Mouse (Mus musculus): ENCODE measurements around the gene Wnt10a.
"Not testable (repeated sequence)": the region's sequence is repeated elsewhere in the genome, so short reads cannot be mapped to it uniquely, and the experiment has no call there.

Gene Wnt10a

DNA sequence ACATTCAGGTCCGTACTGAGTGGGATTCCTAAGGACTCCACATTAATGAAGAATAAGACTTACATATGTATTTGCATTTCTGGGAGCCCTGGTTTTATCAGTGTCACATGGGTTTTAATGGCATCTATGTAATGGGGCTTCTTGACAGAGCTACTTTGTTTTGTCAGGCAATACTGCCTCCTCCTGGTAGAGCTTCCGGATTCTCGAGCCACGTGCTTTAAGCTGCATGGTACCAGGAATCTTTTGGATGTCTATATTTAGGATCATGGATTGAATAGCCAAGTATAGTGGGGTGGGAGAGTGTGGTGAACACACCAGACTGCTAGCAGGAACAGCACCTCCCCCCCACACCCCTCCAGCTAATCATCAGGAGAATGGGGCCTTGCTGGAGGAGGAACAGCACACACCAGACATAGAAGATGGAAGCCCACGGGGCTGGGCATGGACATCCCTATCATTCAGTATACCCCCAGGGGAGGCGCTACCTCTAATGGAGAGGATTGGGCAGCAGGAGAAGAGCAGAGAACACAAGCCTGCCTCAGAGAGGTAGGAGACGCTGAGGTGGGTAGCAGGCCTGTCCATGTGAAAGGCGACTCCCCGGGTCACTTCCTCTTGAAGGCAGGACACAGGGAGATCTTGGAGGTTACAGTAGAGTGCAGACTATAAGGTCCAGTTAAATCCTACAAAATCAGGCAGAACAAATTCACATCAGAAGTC is 23.8 kb downstream of the Wnt10a start:
- in situ Hi-C loops (cut with MboI; ENCODE audit: low sequenced_read_pairs): no loop called here

DNA sequence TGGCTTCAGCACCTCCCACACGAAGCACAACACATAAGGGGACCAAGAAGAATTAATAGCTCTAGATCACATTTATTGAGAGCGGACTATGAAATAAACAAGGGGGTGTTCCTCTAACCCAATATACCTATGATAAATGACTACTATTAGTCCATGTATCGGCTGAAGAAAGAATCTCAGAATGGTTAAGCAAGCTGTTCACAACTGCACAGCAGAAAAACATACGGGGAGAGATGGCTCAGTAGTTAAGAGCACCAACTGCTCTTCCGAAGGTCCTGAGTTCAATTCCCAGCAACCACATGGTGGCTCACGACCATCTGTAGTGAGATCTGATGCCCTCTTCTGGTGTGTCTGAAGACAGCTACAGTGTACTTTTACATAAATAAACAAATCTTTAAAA is 24.6 kb downstream of the Wnt10a start:
- in situ Hi-C loops (cut with MboI; ENCODE audit: low sequenced_read_pairs): not testable (repeated sequence)

DNA sequence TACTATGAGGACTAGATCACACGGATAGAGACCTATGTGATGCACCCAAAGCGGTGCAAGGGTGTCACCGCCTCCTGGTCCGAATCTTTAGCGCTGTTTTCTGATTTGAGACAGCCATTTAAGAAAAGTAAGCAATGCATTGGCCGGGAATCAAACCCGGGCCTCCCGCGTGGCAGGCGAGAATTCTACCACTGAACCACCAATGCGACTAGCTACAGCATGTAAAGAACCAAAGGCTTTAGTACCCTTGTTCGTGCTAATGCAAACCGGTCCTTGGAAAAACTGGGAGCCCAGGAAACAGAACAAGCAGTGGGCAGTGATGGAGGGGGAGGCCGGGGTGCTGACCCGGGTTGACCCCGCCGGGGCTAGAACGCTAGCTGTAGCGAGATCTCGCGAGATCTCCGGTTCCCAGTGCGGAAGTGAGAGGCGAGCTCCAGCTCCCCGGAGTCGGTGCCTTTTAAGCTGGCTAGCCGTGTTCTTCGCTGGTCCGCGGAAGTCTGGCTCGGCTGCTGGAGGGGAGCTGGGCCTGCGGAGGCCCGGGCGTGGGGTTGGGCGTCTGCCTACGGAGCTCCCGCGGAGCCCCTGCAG is 25.4 kb downstream of the Wnt10a start:
- in situ Hi-C loops (cut with MboI; ENCODE audit: low sequenced_read_pairs): no loop called here

DNA sequence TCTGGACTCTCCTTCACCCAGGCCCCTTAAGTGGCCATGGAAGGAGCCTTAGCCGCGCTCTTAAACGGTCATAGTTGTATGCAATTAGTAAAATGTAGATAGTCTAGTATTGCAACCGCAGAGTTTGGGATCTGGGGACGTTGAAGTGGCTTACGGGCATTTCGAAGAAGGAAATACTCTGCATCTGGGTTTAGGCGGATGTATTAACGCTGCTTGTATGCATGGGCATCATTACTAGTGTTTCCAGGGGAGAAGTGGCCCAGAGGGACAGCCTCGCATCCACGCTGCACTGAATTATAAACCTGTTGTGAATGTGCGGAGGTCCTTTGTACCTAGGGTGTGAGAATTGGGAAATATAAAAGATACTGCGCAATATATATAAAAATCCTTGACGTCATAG is 25.9 kb downstream of the Wnt10a start:
- in situ Hi-C loops (cut with MboI; ENCODE audit: low sequenced_read_pairs): no loop called here

DNA sequence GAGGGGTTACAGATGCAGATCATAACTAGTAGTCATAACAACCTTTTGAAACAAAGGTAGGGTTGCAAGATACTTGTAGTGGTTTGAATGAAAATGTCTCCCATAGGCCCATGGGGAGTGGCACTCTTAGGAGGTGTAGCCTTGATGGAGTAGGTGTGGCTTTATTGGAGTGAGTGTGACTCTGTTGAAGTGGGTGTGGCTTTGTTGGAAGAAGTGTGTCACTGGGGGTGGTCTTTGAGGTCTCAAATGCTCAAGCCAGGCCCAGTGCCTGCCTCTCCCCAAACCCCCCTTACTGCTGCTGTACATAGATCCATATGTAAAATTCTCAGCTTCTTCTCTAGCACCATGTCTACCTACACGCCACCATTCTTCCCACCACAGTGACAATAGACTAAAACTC is 27.2 kb downstream of the Wnt10a start:
- in situ Hi-C loops (cut with MboI; ENCODE audit: low sequenced_read_pairs): no loop called here

DNA sequence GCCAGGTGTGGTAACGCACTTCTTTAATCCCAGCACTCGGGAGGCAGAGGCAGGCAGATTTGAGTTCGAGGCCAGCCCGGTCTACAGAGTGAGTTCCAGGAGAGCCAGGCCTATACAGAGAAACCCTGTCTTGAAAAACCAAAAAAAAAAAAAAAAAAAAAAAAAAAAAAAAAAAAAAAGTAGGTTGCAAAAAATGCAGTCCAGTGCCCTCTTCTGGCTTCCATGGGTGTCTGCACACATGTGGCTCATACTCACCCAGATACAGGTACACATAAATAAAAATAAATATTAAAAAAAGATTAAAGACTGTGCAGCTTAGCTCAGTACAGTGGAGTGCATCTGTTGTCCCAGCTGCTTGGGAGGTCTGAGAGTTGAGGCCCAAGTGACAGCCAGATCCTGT is 32.3 kb downstream of the Wnt10a start:
- in situ Hi-C loops (cut with MboI; ENCODE audit: low sequenced_read_pairs): not testable (repeated sequence)

DNA sequence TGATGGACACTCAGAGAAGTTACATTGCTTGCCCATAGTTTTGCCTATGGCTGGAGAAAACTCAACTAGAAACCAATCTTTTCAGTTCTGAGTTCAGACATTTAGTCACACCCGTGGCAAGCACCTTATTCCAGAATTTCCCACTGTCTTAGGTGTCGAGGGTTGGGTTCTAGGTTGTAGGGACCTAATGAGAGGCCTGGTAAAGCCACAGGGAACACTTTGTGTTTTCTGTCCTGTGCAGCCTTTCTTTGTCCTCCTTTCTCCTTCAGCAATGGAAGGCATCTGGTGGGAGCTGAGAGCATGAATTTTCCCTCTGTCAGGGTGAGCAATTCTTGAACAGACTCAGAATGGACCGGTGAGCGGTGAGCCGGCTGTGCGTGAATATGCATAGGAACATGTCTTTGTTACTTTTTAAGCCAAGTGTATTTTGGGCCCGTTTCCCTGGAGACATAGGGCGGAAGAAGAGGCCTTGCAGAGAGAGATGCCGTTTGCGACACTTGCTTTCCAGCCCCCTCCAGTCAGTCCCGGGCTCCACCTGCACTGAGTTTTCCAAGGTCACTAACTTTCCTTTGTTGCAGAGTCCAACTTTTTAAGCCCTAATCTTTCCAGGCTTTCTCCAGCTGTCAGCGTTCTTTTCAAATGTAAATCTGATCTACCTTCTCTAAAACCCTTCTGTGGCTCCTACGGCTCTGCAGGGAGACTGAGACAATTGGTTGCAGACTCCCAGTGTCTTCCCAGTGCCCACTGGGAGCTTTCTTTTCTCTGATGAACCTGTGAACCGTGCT is 33.4 kb downstream of the Wnt10a start:
- in situ Hi-C loops (cut with MboI; ENCODE audit: low sequenced_read_pairs): no loop called here

DNA sequence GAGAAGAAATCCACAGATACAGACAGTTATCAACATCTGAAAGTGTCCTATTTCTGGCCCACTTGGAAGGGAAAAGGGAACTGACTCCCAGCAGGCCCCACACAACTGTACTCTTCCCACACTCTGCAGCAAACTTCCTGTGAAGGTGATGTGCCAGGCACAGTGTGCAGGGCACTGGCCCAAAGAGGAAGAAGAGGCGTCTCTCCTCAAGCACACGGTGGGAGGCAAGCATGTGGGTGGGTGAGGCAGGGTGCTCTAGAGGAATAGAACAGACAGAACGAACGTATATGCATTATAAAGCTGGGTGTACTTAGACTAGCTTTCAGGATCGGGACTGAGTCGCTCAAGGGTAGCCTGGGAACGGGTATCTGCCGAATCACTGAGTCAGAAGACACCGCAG is 38.7 kb downstream of the Wnt10a start:
- in situ Hi-C loops (cut with MboI; ENCODE audit: low sequenced_read_pairs): no loop called here

DNA sequence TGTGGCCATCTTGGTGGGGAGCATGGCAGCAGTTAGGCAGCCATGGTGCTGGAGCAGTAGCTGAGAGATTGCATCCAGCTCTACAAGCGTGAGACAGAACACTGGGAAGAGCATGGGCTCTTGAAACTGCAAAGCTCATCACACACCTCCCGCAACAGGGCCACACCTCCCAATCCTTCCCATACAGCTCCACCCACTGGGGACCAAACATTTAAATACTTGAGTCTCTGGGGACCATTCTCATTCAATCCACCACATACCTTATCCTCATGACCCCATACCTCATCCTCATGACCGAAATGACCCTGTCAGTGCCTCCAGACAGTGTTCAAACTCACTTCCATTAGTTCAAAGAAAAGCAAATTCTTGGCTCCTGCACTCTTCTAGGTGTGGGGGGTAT is 41.9 kb downstream of the Wnt10a start:
- in situ Hi-C loops (cut with MboI; ENCODE audit: low sequenced_read_pairs): no loop called here

DNA sequence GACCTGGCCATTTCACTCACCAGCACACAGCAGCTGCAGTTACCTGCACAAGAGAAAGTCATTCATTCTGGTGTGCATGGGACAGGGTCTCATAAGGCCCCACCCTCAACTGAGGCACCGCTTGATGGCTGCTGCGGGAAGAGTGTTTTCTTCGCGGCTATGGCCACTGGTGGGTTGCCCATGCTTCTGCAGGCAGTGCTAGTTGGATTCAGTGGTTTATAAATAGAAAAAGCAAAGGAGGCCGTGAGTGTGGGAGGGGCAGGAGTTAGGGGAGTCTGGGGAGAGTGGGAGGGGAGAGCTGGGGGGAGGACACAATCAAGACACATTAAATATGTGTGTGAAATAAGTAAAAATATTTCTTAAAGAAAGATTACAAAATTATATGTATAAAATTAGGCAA is 51.8 kb downstream of the Wnt10a start:
- in situ Hi-C loops (cut with MboI; ENCODE audit: low sequenced_read_pairs): no loop called here

DNA sequence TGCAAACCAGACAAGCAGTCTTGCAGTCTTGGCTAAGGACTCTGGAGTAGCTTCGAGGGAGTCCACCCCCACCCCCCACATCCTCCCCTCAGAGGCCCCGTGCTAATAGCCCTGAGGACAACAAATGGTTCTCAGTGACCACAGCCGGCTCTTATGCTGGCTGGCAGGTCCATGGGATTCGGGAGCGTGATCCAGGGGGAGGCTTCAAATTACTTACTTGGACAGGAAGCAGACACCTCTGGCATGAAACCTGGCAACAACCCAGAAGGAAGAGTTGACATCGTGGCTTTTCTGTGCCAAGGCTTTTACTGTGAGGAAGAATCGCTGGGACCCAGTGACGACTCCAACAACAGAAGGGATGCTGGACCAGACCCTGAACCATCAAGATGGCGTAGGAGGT is 55.0 kb downstream of the Wnt10a start:
- in situ Hi-C loops (cut with MboI; ENCODE audit: low sequenced_read_pairs): no loop called here

DNA sequence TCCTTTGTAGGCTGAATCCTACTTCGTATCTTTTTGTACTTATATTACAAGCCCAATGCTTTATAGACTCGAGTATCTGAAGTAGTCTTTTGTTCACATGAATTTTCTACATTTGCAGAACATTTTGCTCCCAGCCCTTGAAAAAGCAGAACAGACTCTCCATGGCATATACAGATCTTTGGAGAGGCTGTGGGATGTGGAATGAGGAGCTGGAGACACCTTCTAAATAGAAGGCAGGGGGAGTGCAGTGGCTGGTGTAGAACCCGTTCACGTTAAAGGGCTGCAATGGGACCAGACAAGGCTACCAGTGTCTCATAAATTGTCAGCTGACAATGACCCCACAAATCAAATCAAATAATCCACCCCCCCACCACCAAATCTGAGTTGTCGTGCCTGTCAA is 57.6 kb downstream of the Wnt10a start:
- in situ Hi-C loops (cut with MboI; ENCODE audit: low sequenced_read_pairs): no loop called here

DNA sequence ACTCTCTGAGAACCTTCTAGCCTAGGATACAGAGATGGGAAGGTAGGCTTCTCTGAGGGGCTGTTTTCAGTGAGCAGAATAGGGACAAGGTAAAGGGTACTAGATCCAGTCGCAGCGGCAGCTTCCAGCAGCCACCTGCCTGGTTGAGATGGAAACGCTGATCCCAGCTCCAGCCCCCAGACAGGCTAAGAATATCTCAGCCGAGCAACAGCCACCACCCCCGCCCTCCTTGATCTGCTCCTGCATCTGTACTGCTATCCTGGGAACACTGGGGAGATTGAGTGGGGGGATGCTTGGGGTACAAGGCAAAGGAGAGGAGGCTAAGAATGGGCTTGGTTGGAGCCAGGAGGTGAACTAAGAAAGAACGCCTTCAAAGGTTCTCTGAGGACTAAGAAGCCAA is 58.9 kb downstream of the Wnt10a start:
- in situ Hi-C loops (cut with MboI; ENCODE audit: low sequenced_read_pairs): no loop called here

DNA sequence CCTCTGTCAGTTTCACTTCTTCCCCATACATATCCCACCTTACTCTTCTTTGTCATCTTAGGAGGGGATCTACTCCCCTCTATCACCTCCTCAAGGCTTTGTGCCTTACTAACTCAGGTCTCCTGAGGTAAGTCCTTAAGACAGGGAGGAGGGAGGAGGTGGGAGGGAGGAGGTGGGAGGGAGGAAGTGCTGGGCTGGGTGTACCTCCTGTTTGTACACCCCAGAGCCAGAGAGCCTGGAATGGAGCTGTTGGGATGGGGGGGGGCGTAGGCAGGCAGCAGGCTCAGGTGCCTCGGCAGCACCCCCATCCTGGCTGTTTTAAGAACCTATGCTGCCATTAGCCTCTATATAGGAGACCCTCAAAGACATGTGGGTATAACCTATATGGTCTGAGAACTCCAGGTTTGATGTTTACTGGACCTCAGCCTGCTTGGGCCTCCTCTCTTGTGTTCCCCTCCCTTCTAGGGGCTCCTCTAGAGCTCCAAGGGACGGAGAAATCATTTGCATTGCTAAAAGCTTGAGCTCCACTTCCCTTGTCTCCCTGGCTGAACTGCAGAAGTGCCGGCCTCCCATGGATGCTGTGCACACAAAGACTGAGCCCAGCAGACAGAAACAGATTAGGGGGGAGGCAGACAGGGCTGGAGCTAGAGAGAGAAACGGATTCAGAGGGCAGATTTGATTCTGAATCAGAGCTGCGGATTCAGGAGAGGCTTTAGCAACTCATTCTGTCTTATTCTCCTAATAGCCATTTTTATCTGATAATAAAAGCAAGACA is 59.9 kb downstream of the Wnt10a start:
- in situ Hi-C loops (cut with MboI; ENCODE audit: low sequenced_read_pairs): no loop called here
